Comparison of ENCODE assay signal across 8 mouse cellular contexts in the genomic region with DNA sequence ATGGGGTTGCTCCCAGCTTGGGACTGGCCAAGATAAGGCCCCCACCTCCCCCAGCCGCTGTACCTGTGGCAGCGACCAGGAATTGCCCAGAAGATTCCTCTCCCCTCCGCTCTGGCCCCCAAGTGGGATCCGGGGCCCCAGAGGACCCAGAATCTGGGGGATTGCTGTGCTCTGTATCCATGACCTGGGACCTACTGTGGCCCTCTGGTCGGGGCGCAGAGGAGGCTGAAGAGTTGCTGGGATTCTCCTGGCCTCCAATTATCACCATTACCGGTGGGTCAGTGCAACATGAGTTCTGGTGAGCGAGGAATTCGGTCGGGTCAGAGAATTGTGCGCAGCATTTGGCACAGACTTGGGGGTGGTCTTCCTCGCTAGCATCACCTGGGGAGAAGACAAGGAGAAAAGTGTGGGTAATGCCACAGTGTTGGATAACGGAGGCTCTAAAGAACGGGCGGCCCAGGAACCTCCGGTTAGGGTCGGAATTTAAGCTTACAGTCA. TPM values are rescaled to one million over a fixed set of nuclear protein-coding genes. Genes with fewer than 3 reads are reported as not detected.
DNase-seq lines count a peak whose midpoint lies in the region; ATAC-seq and TF ChIP-seq lines count a peak whose summit lies in the region.

No protein-coding gene starts in this region.

- H3K4me2 ChIP-seq in CH12.LX (ENCODE audit: insufficient read depth, low read depth, poor library complexity, severe bottlenecking) = 0 out of 2 replicates have a peak overlapping the region, but pooled peaks have one; percentile 7
- H3K4me2 ChIP-seq in forebrain, embryonic 15.5 days (replicated peaks) = peak overlapping the region; percentile 57
- H3K4me2 ChIP-seq in liver, embryonic 15.5 days = peak overlapping the region; percentile 76

- dilution Hi-C loops in CH12.LX (cut with MboI; ENCODE audit: extremely low pct_ligation_motif_present, extremely low pct_unique_long_range_greater_than_20kb, low sequenced_read_pairs) = no loop called here

- TF ChIP-seq EP300 in CH12.LX (IDR thresholded peaks at IDR 0.05; ENCODE audit: low read length) = no peak

- peak overlapping the region; percentile 95 for H3K27ac ChIP-seq in heart, embryonic 10.5 days
- no peak overlapping the region for H3K27ac ChIP-seq in CH12.LX (ENCODE audit: insufficient read depth, low read depth)
- H3K27ac ChIP-seq in forebrain, embryonic 15.5 days (replicated peaks) = peak overlapping the region; percentile 95
- no peak overlapping the region for H3K27ac ChIP-seq in liver, embryonic 15.5 days (replicated peaks)

- WGBS in heart, embryonic 10.5 days = 4% methylated on average over 17 of the region's 17 CpGs
- WGBS in forebrain, embryonic 15.5 days = 12% methylated on average over 17 of the region's 17 CpGs
- 14% methylated on average over 17 of the region's 17 CpGs for WGBS in liver, embryonic 15.5 days (ENCODE audit: insufficient replicate concordance)

- H3K9ac ChIP-seq in CH12.LX (ENCODE audit: insufficient read depth, low read depth) = 0 out of 2 replicates have a peak overlapping the region, but pooled peaks have one; percentile 18
- peak overlapping the region; percentile 89 for H3K9ac ChIP-seq in forebrain, embryonic 15.5 days (replicated peaks)
- peak overlapping the region; percentile 42; the same call in 1 of the 2 replicates for H3K9ac ChIP-seq in liver, embryonic 15.5 days

- H3K36me3 ChIP-seq in heart, embryonic 10.5 days = peaks cover 43% of the 10 kb centered on the region
- peaks cover 0 to 3% of the 10 kb centered on the region in 2 experiments for H3K36me3 ChIP-seq in CH12.LX (replicated peaks in 1 of 2; ENCODE audit: control insufficient read depth in 1 of 2, insufficient read depth in 1 of 2, low read length in 1 of 2)
- peaks cover 28% of the 10 kb centered on the region for H3K36me3 ChIP-seq in forebrain, embryonic 15.5 days
- H3K36me3 ChIP-seq in liver, embryonic 15.5 days (replicated peaks) = no peaks in the 10 kb centered on the region

- no peak for TF ChIP-seq RAD21 in CH12.LX (IDR thresholded peaks at IDR 0.05; ENCODE audit: low read depth, low read length)

- no peak for DNase-seq in heart, embryonic 10.5 days (ENCODE audit: low spot score)
- no peak for DNase-seq in heart, postnatal 4 days
- no peak for DNase-seq in CH12.LX (ENCODE audit: extremely low read depth)
- DNase-seq in adipocyte (ENCODE audit: low spot score) = no peak
- DNase-seq in spleen, postnatal 14 days (ENCODE audit: low spot score in 2 of 2) = no peak
- no peak for DNase-seq in urinary bladder, adult 18-20 months (ENCODE audit: low spot score in 2 of 2)

- H3K27me3 ChIP-seq in heart, embryonic 10.5 days (ENCODE audit: insufficient read depth, poor library complexity, severe bottlenecking) = no peaks in the 10 kb centered on the region
- no peaks in the 10 kb centered on the region for H3K27me3 ChIP-seq in CH12.LX (replicated peaks)
- no peaks in the 10 kb centered on the region for H3K27me3 ChIP-seq in forebrain, embryonic 15.5 days
- H3K27me3 ChIP-seq in liver, embryonic 15.5 days = peaks cover 56% of the 10 kb centered on the region

- peak; percentile 5; the same call in 1 of the 2 replicates for ATAC-seq in forebrain, embryonic 15.5 days (replicated peaks)
- no peak for ATAC-seq in liver, embryonic 15.5 days (ENCODE audit: insufficient read depth)

- H3K4me1 ChIP-seq in heart, embryonic 10.5 days = peaks cover 29% of the 10 kb centered on the region
- H3K4me1 ChIP-seq in CH12.LX (ENCODE audit: control insufficient read depth in 1 of 2, insufficient read depth in 2 of 2) = peaks cover 2 to 6% of the 10 kb centered on the region in 2 experiments; a peak in 2 of 4 replicates
- H3K4me1 ChIP-seq in forebrain, embryonic 15.5 days = peaks cover 64% of the 10 kb centered on the region
- H3K4me1 ChIP-seq in liver, embryonic 15.5 days (replicated peaks) = peaks cover 16% of the 10 kb centered on the region

- peak overlapping the region; percentile 89 for H3K4me3 ChIP-seq in heart, embryonic 10.5 days
- no peak overlapping the region for H3K4me3 ChIP-seq in CH12.LX (replicated peaks in 1 of 3; ENCODE audit: low read depth in 2 of 3, low read length in 2 of 3, poor library complexity in 1 of 3)
- H3K4me3 ChIP-seq in forebrain, embryonic 15.5 days = peak overlapping the region; percentile 95
- peak overlapping the region; percentile 60 for H3K4me3 ChIP-seq in liver, embryonic 15.5 days (replicated peaks)

- no peak for TF ChIP-seq POLR2A in CH12.LX (IDR thresholded peaks at IDR 0.05; ENCODE audit: low read depth, low read length)

- in situ Hi-C loops in CH12.LX (cut with MboI; ENCODE audit: low pct_ligation_motif_present, low pct_unique_long_range_greater_than_20kb, low sequenced_read_pairs) = no loop called here

- no peaks in the 10 kb centered on the region for H3K9me3 ChIP-seq in heart, embryonic 10.5 days
- H3K9me3 ChIP-seq in CH12.LX (replicated peaks; ENCODE audit: low read length) = peaks cover 2% of the 10 kb centered on the region
- H3K9me3 ChIP-seq in forebrain, embryonic 15.5 days = no peaks in the 10 kb centered on the region
- no peaks in the 10 kb centered on the region for H3K9me3 ChIP-seq in liver, embryonic 15.5 days (replicated peaks)

- no peak for TF ChIP-seq CTCF in CH12.LX (conservative IDR thresholded peaks at IDR 0.05 in 1 of 2, IDR thresholded peaks at IDR 0.05 in 1 of 2; ENCODE audit: low read depth in 2 of 2, low read length in 2 of 2)

- no peaks in the 10 kb centered on the region for H3K79me2 ChIP-seq in CH12.LX (replicated peaks; ENCODE audit: control insufficient read depth, extremely low read depth, insufficient read depth, poor library complexity, severe bottlenecking)

TF ChIP-seq in CH12.LX, 34 proteins besides CTCF, POLR2A, EP300 and RAD21:
- TF ChIP-seq JUN (IDR thresholded peaks at IDR 0.05; ENCODE audit: insufficient read depth, low read depth, low read length) = no peak
- no peak for TF ChIP-seq ZNF384 (IDR thresholded peaks at IDR 0.05; ENCODE audit: low read depth, low read length)
- TF ChIP-seq NELFE (IDR thresholded peaks at IDR 0.05; ENCODE audit: low read depth, low read length) = no peak
- no peak for TF ChIP-seq MXI1 (IDR thresholded peaks at IDR 0.05; ENCODE audit: low read depth, low read length)
- no peak for TF ChIP-seq CHD1 (IDR thresholded peaks at IDR 0.05; ENCODE audit: low read depth, low read length)
TF ChIP-seq in CH12.LX: peak in this region for 0.

RNA-seq across cellular contexts. Expression of a gene that starts 10.4 kb away (rescaled TPM):
- 36.0 and 42.5 TPM in 2 replicates for polyA plus RNA-seq in heart, embryonic 10.5 days (2016; fragmentation: Nextera tagmentation; extraction: Ambion mirVana)
- 10 to 100 TPM; 13.6 to 15.4 TPM for total RNA-seq in heart, postnatal 4 days (2021)
- total RNA-seq in CH12.LX (2012; rRNA removed) (41.6 and 51.5 TPM in 2 replicates), CH12.LX (2014; rRNA removed) (42.7 and 47.0 TPM in 2 replicates)
- polyA plus RNA-seq in CH12.LX (2012; ENCODE audit: insufficient read length, low read depth) = 47.4 and 49.5 TPM in 2 replicates
- polyA plus RNA-seq in forebrain, embryonic 15.5 days (2015; fragmentation: Nextera tagmentation; extraction: Ambion mirVana) = 51.4 and 57.1 TPM in 2 replicates
- 15.9 and 18.2 TPM in 2 replicates for polyA plus RNA-seq in liver, embryonic 15.5 days (2015; fragmentation: Nextera tagmentation; extraction: Ambion mirVana)

RNA-seq across cellular contexts. Expression of a gene that starts 13.2 kb away (rescaled TPM):
- 12.1 and 17.1 TPM in 2 replicates for polyA plus RNA-seq in heart, embryonic 10.5 days (2016; fragmentation: Nextera tagmentation; extraction: Ambion mirVana)
- total RNA-seq in heart, postnatal 4 days (2021) = 1 to 10 TPM; 6.1 to 6.4 TPM
- total RNA-seq in CH12.LX (2012; rRNA removed) (1.3 and 1.5 TPM in 2 replicates), CH12.LX (2014; rRNA removed) (0.16 and 0.19 TPM in 2 replicates)
- 0.40 and 0.60 TPM in 2 replicates for polyA plus RNA-seq in CH12.LX (2012; ENCODE audit: insufficient read length, low read depth)
- polyA plus RNA-seq in forebrain, embryonic 15.5 days (2015; fragmentation: Nextera tagmentation; extraction: Ambion mirVana) = 29.6 and 31.7 TPM in 2 replicates
- 0.71 and 0.86 TPM in 2 replicates for polyA plus RNA-seq in liver, embryonic 15.5 days (2015; fragmentation: Nextera tagmentation; extraction: Ambion mirVana)

RNA-seq across cellular contexts. Expression of a gene that starts 36.0 kb away (rescaled TPM):
- polyA plus RNA-seq in heart, embryonic 10.5 days (2016; fragmentation: Nextera tagmentation; extraction: Ambion mirVana) = 15.5 and 17.1 TPM in 2 replicates
- total RNA-seq in heart, postnatal 4 days (2021) = 10 to 100 TPM in 1 of 2 experiments, 1 to 10 TPM in 1; 8.9 to 10.6 TPM
- total RNA-seq in CH12.LX (2012; rRNA removed) = 3.8 and 4.6 TPM in 2 replicates
- 7.8 and 10.2 TPM in 2 replicates for total RNA-seq in CH12.LX (2014; rRNA removed)
- polyA plus RNA-seq in CH12.LX (2012; ENCODE audit: insufficient read length, low read depth) = 5.7 and 6.9 TPM in 2 replicates
- polyA plus RNA-seq in forebrain, embryonic 15.5 days (2015; fragmentation: Nextera tagmentation; extraction: Ambion mirVana) = 44.4 and 44.8 TPM in 2 replicates
- polyA plus RNA-seq in liver, embryonic 15.5 days (2015; fragmentation: Nextera tagmentation; extraction: Ambion mirVana) = 2.6 and 3.1 TPM in 2 replicates

RNA-seq across cellular contexts. Expression of a gene that starts 36.4 kb away (rescaled TPM):
- polyA plus RNA-seq in heart, embryonic 10.5 days (2016; fragmentation: Nextera tagmentation; extraction: Ambion mirVana) = 40.2 and 40.4 TPM in 2 replicates
- total RNA-seq in heart, postnatal 4 days (2021) = 10 to 100 TPM; 37.4 to 39.3 TPM
- total RNA-seq in CH12.LX (2012; rRNA removed) (41.6 and 45.7 TPM in 2 replicates), CH12.LX (2014; rRNA removed) (56.3 and 58.9 TPM in 2 replicates)
- 43.5 and 49.1 TPM in 2 replicates for polyA plus RNA-seq in CH12.LX (2012; ENCODE audit: insufficient read length, low read depth)
- 59.5 and 62.9 TPM in 2 replicates for polyA plus RNA-seq in forebrain, embryonic 15.5 days (2015; fragmentation: Nextera tagmentation; extraction: Ambion mirVana)
- 16.4 and 18.1 TPM in 2 replicates for polyA plus RNA-seq in liver, embryonic 15.5 days (2015; fragmentation: Nextera tagmentation; extraction: Ambion mirVana)

RNA-seq across cellular contexts. Expression of a gene that starts 40.9 kb away (rescaled TPM):
- not detected in 2 replicates for polyA plus RNA-seq in heart, embryonic 10.5 days (2016; fragmentation: Nextera tagmentation; extraction: Ambion mirVana)
- total RNA-seq in heart, postnatal 4 days (2021) = not detected
- not detected in 2 replicates for total RNA-seq in CH12.LX (2012; rRNA removed)
- not detected in 2 replicates for total RNA-seq in CH12.LX (2014; rRNA removed)
- polyA plus RNA-seq in CH12.LX (2012; ENCODE audit: insufficient read length, low read depth) = not detected in 2 replicates
- polyA plus RNA-seq in forebrain, embryonic 15.5 days (2015; fragmentation: Nextera tagmentation; extraction: Ambion mirVana) = not detected in 2 replicates
- polyA plus RNA-seq in liver, embryonic 15.5 days (2015; fragmentation: Nextera tagmentation; extraction: Ambion mirVana) = not detected in 2 replicates

Comparison
In these comparisons a context has a peak if more than half of its experiments do, and no peak if none do; other contexts are left out.
1. H3K27ac ChIP-seq: peak in heart, embryonic 10.5 days (single experiment) and forebrain, embryonic 15.5 days (single experiment); none in CH12.LX (single experiment) and liver, embryonic 15.5 days (single experiment).
2. H3K4me3 ChIP-seq: peak in heart, embryonic 10.5 days (single experiment), forebrain, embryonic 15.5 days (single experiment) and liver, embryonic 15.5 days (single experiment); none in CH12.LX (0 of 3).
3. H3K4me2 ChIP-seq: peak in every context shown above with its lines; median percentile 76 in liver, embryonic 15.5 days; 57 in forebrain, embryonic 15.5 days; 7 in CH12.LX.
4. H3K9ac ChIP-seq: peak in every context shown above with its lines; median percentile 89 in forebrain, embryonic 15.5 days; 42 in liver, embryonic 15.5 days; 18 in CH12.LX.